Mouse (Mus musculus) stomach, embryonic 16.5 days (tissue): ENCODE measurements around the gene Cul3. TPM values are rescaled to one million over a fixed set of nuclear protein-coding genes. Genes with fewer than 3 reads are reported as not detected.
A peak's percentile ranks its signal among the peaks of the same experiment; 100 is the strongest.

Source experiments
- ATAC-seq: fragments of 200-750 bp; cut with Nextera tagmentation; 2 replicates; pipeline ENCODE4 v1.8.0; 2017; ENCODE audit warnings: moderate number of reproducible peaks, moderate TSS enrichment; ENCODE audit not compliant: insufficient read depth, low FRiP score
- H3K27ac ChIP-seq: fragments of 300-500 bp; sonication (generic); 2 replicates; pipeline ENCODE4 v1.5.1; 2014; ENCODE audit warnings: low read length
- H3K27me3 ChIP-seq: fragments of 300-500 bp; sonication (generic); 2 replicates; pipeline ENCODE4 v1.6.1; 2014; ENCODE audit warnings: low read length, control low read depth, mixed read lengths; ENCODE audit not compliant: control insufficient read depth, insufficient read depth
- H3K36me3 ChIP-seq: fragments of 300-500 bp; sonication (generic); 2 replicates; pipeline ENCODE4 v1.6.1; 2014; ENCODE audit warnings: low read length; ENCODE audit not compliant: control insufficient read depth, insufficient read depth
- H3K4me1 ChIP-seq: fragments of 300-500 bp; sonication (generic); 2 replicates; pipeline ENCODE4 v1.6.1; 2014; ENCODE audit warnings: low read length, control low read depth, mixed read lengths; ENCODE audit not compliant: control insufficient read depth, insufficient read depth
- H3K4me2 ChIP-seq: fragments of 300-500 bp; sonication (generic); 2 replicates; pipeline ENCODE4 v1.6.1; 2014; ENCODE audit warnings: low read depth, low read length, mixed read lengths
- H3K4me3 ChIP-seq: fragments of 300-500 bp; sonication (generic); replicated peaks from 2 replicates; pipeline ENCODE4 v1.5.1; 2014; ENCODE audit warnings: mild to moderate bottlenecking, low read length
- H3K9ac ChIP-seq: fragments of 300-500 bp; sonication (generic); 2 replicates; pipeline ENCODE4 v1.6.1; 2014; ENCODE audit warnings: low read length
- H3K9me3 ChIP-seq: fragments of 300-500 bp; sonication (generic); replicated peaks from 2 replicates; pipeline ENCODE4 v1.6.1; 2016; ENCODE audit warnings: low read length, control low read depth; ENCODE audit not compliant: control insufficient read depth
- WGBS: fragments of 180-500 bp; shearing (Covaris S2); extraction: QIAGEN DNeasy Blood & Tissue Kit; methylation state at CpG from one replicate; pipeline ENCODE4 v1.1.7; 2014; 5-methylcytosine and 5-hydroxymethylcytosine counted together
- polyA plus RNA-seq: library from polyadenylated mRNA; unstranded; fragments of >200 nt; fragmentation: Nextera tagmentation; extraction: Ambion mirVana; gene quantifications from 2 replicates; pipeline ENCODE4 v1.2.1, GENCODE M21; 2015

Gene Cul3
- 29.4 and 30.5 TPM in 2 replicates for polyA plus RNA-seq

- Histone ChIP-seq H3K27ac (peak within 1 kb of the TSS; percentile 99), H3K4me2 (peak within 1 kb of the TSS; percentile 83), H3K36me3 (no peaks in the 10 kb centered on the region), H3K9ac (peak within 1 kb of the TSS; percentile 99), H3K4me1 (peaks cover 13% of the 10 kb centered on the region; the same call in 1 of the 2 replicates), H3K9me3 (no peaks in the 10 kb centered on the region), H3K4me3 (peak within 1 kb of the TSS; percentile 97), H3K27me3 (no peaks in the 10 kb centered on the region)
- peak; percentile 97 for ATAC-seq
- 2% methylated on average over 63 of the region's 85 CpGs for WGBS
Measured at GRCm38 (mm10) chr1:80340436-80341376, at the start of gene Cul3. Gene Cul3, minus strand, starts transcription at chr1:80340480.

- no peaks in the 10 kb centered on the region for H3K36me3 ChIP-seq
- no peak for ATAC-seq
- no peak overlapping the region for H3K4me3 ChIP-seq
- no peaks in the 10 kb centered on the region for H3K4me1 ChIP-seq
- WGBS: 71% methylated on average over 7 of the region's 7 CpGs
- no peaks in the 10 kb centered on the region for H3K27me3 ChIP-seq
- no peak overlapping the region for H3K27ac ChIP-seq
- H3K9me3 ChIP-seq: no peaks in the 10 kb centered on the region
- H3K9ac ChIP-seq: no peak overlapping the region
- H3K4me2 ChIP-seq: no peak overlapping the region
Measured at GRCm38 (mm10) chr1:80389518-80389917, 49.2 kb upstream of the Cul3 start.

- ATAC-seq: peak; percentile 40; the same call in 1 of the 2 replicates
- Histone ChIP-seq H3K9me3 (no peaks in the 10 kb centered on the region), H3K27ac (no peak overlapping the region), H3K4me1 (no peaks in the 10 kb centered on the region), H3K27me3 (no peaks in the 10 kb centered on the region), H3K4me2 (no peak overlapping the region), H3K9ac (no peak overlapping the region), H3K36me3 (no peaks in the 10 kb centered on the region), H3K4me3 (no peak overlapping the region)
- WGBS: 65% methylated on average over 25 of the region's 25 CpGs
Measured at GRCm38 (mm10) chr1:80383613-80384589, 43.6 kb upstream of the Cul3 start.

- Histone ChIP-seq H3K36me3 (no peaks in the 10 kb centered on the region), H3K27ac (no peak overlapping the region), H3K4me1 (no peaks in the 10 kb centered on the region), H3K27me3 (no peaks in the 10 kb centered on the region), H3K4me3 (no peak overlapping the region), H3K9ac (no peak overlapping the region), H3K9me3 (no peaks in the 10 kb centered on the region), H3K4me2 (no peak overlapping the region)
- WGBS: 57% methylated on average over 7 of the region's 7 CpGs
- ATAC-seq: no peak
Measured at GRCm38 (mm10) chr1:80382928-80383327, 42.6 kb upstream of the Cul3 start.

- no peak for ATAC-seq
Measured at GRCm38 (mm10) chr1:80381302-80381701, 41.0 kb upstream of the Cul3 start.

GRCm38 (mm10) chr1:80372010-80372409, 31.7 kb upstream of the Cul3 start:
- Histone ChIP-seq H3K9ac (no peak overlapping the region), H3K9me3 (no peaks in the 10 kb centered on the region), H3K27me3 (no peaks in the 10 kb centered on the region), H3K36me3 (no peaks in the 10 kb centered on the region), H3K4me1 (no peaks in the 10 kb centered on the region), H3K27ac (no peak overlapping the region), H3K4me3 (no peak overlapping the region), H3K4me2 (no peak overlapping the region)
- WGBS: 81% methylated on average over 3 of the region's 3 CpGs
- no peak for ATAC-seq

More at GRCm38 (mm10) chr1:80381302-80381701, 41.0 kb upstream of the Cul3 start:
- Histone ChIP-seq H3K9ac (no peak overlapping the region), H3K36me3 (no peaks in the 10 kb centered on the region), H3K4me2 (no peak overlapping the region), H3K27ac (no peak overlapping the region), H3K4me3 (no peak overlapping the region), H3K27me3 (no peaks in the 10 kb centered on the region), H3K9me3 (no peaks in the 10 kb centered on the region), H3K4me1 (no peaks in the 10 kb centered on the region)
- 29% methylated on average over 4 of the region's 4 CpGs for WGBS

- Histone ChIP-seq H3K4me3 (no peak overlapping the region), H3K4me2 (no peak overlapping the region), H3K36me3 (no peaks in the 10 kb centered on the region), H3K9ac (no peak overlapping the region), H3K9me3 (no peaks in the 10 kb centered on the region), H3K27ac (no peak overlapping the region), H3K27me3 (no peaks in the 10 kb centered on the region), H3K4me1 (no peaks in the 10 kb centered on the region)
- 93% methylated on average over 3 of the region's 3 CpGs for WGBS
- ATAC-seq: no peak
Measured at GRCm38 (mm10) chr1:80371189-80371889, 31.1 kb upstream of the Cul3 start.

- H3K4me1 ChIP-seq: no peaks in the 10 kb centered on the region
- H3K9ac ChIP-seq: no peak overlapping the region
- no peaks in the 10 kb centered on the region for H3K36me3 ChIP-seq
- no peak overlapping the region for H3K4me3 ChIP-seq
- no peaks in the 10 kb centered on the region for H3K27me3 ChIP-seq
- WGBS: 92% methylated on average over 8 of the region's 8 CpGs
- ATAC-seq: no peak
- no peaks in the 10 kb centered on the region for H3K9me3 ChIP-seq
- no peak overlapping the region for H3K27ac ChIP-seq
- H3K4me2 ChIP-seq: no peak overlapping the region
Measured at GRCm38 (mm10) chr1:80363486-80363885, 23.2 kb upstream of the Cul3 start.
